Comparison of ENCODE assay signal across 15 mouse cellular contexts in the genomic region with DNA sequence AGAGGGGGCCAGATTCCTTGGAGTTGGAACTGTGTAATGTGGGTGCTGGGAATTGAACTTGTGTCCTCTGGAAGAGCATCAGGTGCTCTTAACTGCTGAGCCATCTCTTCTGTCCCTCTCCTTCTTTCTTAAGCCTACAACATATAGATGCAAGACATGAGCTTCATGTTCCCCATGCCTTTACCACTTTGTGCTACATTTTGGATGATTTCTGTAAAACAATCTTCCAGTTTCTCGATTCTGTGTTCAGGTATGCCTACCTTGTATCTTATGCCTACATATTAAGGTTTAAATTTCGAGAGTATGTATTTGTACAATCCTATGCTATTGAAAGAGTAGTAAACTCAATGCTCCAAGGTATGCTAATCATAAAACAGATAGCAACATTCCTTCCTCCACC.
"Had no signal": no experiment of that assay in that cellular context is flagged by ENCODE, and none has a peak within 500 bp of the region (broad histone marks: within the 10 kb centered on the region; RNA-seq: fewer than 3 reads in every experiment).

No protein-coding gene starts in this region.

- H3K9me3 ChIP-seq: midbrain, embryonic 10.5 days; neural tube, embryonic 13.5 days; neural tube, embryonic 15.5 days had no signal

- ATAC-seq: midbrain, embryonic 16.5 days had no signal

- H3K27me3 ChIP-seq: neural tube, embryonic 13.5 days; neural tube, embryonic 15.5 days had no signal

- H3K36me3 ChIP-seq: midbrain, embryonic 10.5 days; neural tube, embryonic 13.5 days; neural tube, embryonic 15.5 days had no signal

- H3K4me1 ChIP-seq: neural tube, embryonic 13.5 days; neural tube, embryonic 15.5 days had no signal

- DNase-seq: lung, adult 18-20 months; lung, embryonic 14.5 days; lung, postnatal 10 days; lung, postnatal 4 days; midbrain, embryonic 14.5 days; retina, postnatal 1 day; right cerebral cortex, adult 18-20 months; right cerebral cortex, postnatal 25 days; right cerebral cortex, postnatal 4 days; spleen, adult 18-20 months had no signal

- H3K4me3 ChIP-seq: midbrain, embryonic 10.5 days; myocyte; neural tube, embryonic 13.5 days; neural tube, embryonic 15.5 days had no signal

- H3K27ac ChIP-seq: midbrain, embryonic 10.5 days; neural tube, embryonic 13.5 days; neural tube, embryonic 15.5 days had no signal

- H3K9ac ChIP-seq: lung, embryonic 14.5 days; neural tube, embryonic 13.5 days; neural tube, embryonic 15.5 days had no signal
